Mouse (Mus musculus): ENCODE results near the gene Arhgef9. TPM values are rescaled to one million over a fixed set of nuclear protein-coding genes. Genes with fewer than 3 reads are reported as not detected.

Gene Arhgef9
- polyA plus RNA-seq (2014; fragmentation: Illumina TruSeq; extraction: RNeasy Lipid Tissue Mini Kit (QIAGEN cat#74804); ENCODE audit: insufficient read depth, low read depth, low replicate concordance) = 1.7 TPM

DNA sequence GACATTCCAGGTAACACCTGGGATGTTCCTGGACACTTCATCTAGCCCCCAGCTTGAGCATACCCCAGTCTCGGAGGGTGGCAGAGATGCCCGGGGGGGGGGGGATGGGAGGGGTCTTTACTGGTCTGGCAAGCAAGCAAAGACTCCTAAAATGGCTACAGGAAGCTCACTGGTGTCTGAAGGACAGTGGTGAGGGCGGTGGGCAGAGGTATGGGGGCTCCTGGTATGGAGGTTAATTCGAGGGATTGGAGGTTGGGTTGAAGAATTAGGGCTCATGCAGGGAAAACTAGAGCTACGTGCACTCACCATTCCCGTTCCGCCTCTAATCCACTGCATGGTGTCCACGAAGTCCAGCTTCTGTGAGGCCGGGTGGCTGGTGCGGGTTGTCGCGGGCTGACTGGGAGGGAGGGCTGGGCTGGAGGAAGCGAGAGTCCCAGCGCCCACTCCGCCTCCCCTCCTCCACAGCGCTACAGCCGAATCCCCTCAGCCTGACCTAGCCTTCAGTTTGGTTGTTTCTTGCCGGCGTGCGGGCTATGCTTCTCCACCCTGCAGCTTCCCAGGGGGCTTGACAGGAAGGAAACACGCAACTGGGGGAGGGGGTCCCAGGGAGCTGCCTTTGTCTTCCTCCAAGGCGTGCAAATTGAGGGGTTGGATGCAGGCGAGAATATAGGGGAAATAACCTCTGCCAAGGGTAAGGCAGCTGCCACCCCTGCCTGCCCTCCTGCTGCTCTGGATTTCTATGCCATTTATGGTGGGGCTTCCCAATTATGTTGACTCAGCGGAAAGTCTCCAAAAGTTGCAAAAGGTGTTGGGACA, at the start of gene Arhgef9:
TSS of gene Arhgef9 (minus strand) at position 753 of the 816 bp plus-strand sequence.

DNA sequence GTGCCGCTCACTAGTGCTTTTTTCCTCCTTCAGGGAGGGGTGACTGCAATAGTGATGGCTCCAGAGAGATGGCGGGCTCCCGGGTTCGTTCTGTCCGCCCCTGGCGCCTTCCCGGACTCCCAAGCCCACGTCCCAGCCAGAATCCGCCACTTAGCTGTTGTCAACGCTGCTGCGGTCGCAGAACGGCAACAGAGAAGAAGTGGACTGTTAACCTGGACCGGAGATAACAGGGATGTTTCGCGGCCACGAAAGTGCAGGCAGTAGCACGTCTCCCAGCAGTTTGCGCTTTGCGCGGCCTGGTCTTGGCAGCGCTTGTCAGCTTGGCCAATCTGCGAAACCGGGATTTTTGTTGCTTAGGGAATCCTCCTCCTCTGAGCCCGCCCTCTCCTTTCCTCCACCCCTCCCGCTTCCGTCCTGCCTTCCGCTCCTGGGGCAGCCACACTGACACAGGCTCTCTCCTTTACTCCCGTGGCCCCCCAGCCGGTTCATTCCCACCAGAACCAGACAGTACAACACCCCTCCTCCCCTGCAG, 170.2 kb downstream of the Arhgef9 start, which contains the start of gene Spin4:
TSS of gene Spin4 (minus strand) at position 322 of the 532 bp plus-strand sequence.

Other genes starting within 250 kb of the Arhgef9 start
- gene Spin4, start 170.2 kb downstream of the Arhgef9 start, polyA plus RNA-seq (2014; fragmentation: Illumina TruSeq; extraction: RNeasy Lipid Tissue Mini Kit (QIAGEN cat#74804); ENCODE audit: insufficient read depth, low read depth, low replicate concordance) = 0.61 TPM
- gene Amer1, start 248.0 kb upstream of the Arhgef9 start, polyA plus RNA-seq (2014; fragmentation: Illumina TruSeq; extraction: RNeasy Lipid Tissue Mini Kit (QIAGEN cat#74804); ENCODE audit: insufficient read depth, low read depth, low replicate concordance) = 1.6 TPM

All from lung, adult 10 weeks (tissue).